Mouse (Mus musculus) lung, postnatal 0 days (tissue): ENCODE results near the gene Smim8. TPM values are rescaled to one million over a fixed set of nuclear protein-coding genes. Genes with fewer than 3 reads are reported as not detected.

ENCODE experiments used
- ATAC-seq: fragments of 200-750 bp; cut with Nextera tagmentation; 2 replicates; pipeline ENCODE4 v1.8.0; 2017; ENCODE audit warnings: moderate library complexity
- DNase-seq: peaks from one replicate; pipeline ENCODE4 v3.0.0-alpha.2; 2016; ENCODE audit warnings: low spot score
- H3K27ac ChIP-seq: fragments of 300-500 bp; sonication (generic); 2 replicates; pipeline ENCODE4 v1.5.1; 2014; ENCODE audit warnings: antibody characterized with exemption, mild to moderate bottlenecking, low read length, mixed read lengths
- H3K27me3 ChIP-seq: fragments of 300-500 bp; sonication (generic); replicated peaks from 2 replicates; pipeline ENCODE4 v1.6.1; 2014; ENCODE audit warnings: low read length, mixed read lengths; ENCODE audit not compliant: insufficient read depth
- H3K36me3 ChIP-seq: fragments of 300-500 bp; sonication (generic); 2 replicates; pipeline ENCODE4 v1.6.1; 2014; ENCODE audit warnings: low read length, mixed read lengths; ENCODE audit not compliant: insufficient read depth
- H3K4me1 ChIP-seq: fragments of 300-500 bp; sonication (generic); 2 replicates; pipeline ENCODE4 v1.6.1; 2014; ENCODE audit warnings: antibody characterized with exemption, low read depth, low read length, mixed read lengths; ENCODE audit not compliant: insufficient read depth
- H3K4me2 ChIP-seq: fragments of 300-500 bp; sonication (generic); replicated peaks from 2 replicates; pipeline ENCODE4 v1.6.1; 2014; ENCODE audit warnings: low read depth, mild to moderate bottlenecking, low read length, moderate library complexity, mixed read lengths
- H3K4me3 ChIP-seq: fragments of 300-500 bp; sonication (generic); 2 replicates; pipeline ENCODE4 v1.5.1; 2014; ENCODE audit warnings: low read depth, low read length
- H3K9ac ChIP-seq: fragments of 300-500 bp; sonication (generic); replicated peaks from 2 replicates; pipeline ENCODE4 v1.6.1; 2014; ENCODE audit warnings: low read depth, mild to moderate bottlenecking
- H3K9me3 ChIP-seq: fragments of 300-500 bp; sonication (generic); 2 replicates; pipeline ENCODE4 v1.6.1; 2016; ENCODE audit warnings: low read length, mixed read lengths
- CTCF ChIP-seq: IDR thresholded peaks from 2 replicates; pipeline ENCODE4 v1.5.1; 2016; ENCODE audit warnings: antibody characterized with exemption, mild to moderate bottlenecking
- EP300 ChIP-seq: IDR thresholded peaks from 2 replicates; pipeline ENCODE4 v1.6.1; 2016; ENCODE audit warnings: antibody characterized with exemption, mild to moderate bottlenecking, control low read depth
- WGBS: fragments of 180-500 bp; shearing (Covaris S2); extraction: QIAGEN DNeasy Blood & Tissue Kit; methylation state at CpG from one replicate; pipeline ENCODE4 v1.1.7; 2014; 5-methylcytosine and 5-hydroxymethylcytosine counted together
- polyA plus RNA-seq: library from polyadenylated mRNA; unstranded; fragments of >200 nt; fragmentation: Nextera tagmentation; extraction: Ambion mirVana; gene quantifications from 2 replicates; pipeline ENCODE4 v1.2.1, GENCODE M21; 2015

The Smim8 gene
- polyA plus RNA-seq, 1 experiment from 2014 or later = 46.0 TPM

DNA sequence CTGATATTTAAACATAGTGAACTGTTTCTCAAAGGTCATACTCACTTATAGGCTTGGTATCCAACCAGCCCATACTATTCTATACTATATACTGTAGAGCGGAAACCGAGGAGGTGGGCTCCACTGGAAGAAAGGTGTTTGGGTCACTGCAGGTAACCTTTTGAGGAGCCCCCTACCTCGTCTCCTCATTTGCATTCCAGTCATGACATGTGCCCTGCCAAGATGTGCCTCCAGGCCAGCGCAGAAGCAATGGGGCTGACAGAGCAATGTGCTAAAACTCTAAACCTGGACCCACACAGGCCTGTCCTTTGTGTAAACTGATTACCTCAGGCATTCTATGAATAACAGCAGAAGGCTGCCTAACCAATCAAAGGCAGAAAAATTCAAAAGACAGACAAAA, 53.9 kb downstream of the Smim8 start:
- H3K27me3 ChIP-seq = no peaks in the 10 kb centered on the region
- TF ChIP-seq EP300 = no peak
- TF ChIP-seq CTCF = no peak
- H3K9ac ChIP-seq = no peak overlapping the region
- H3K36me3 ChIP-seq = no peaks in the 10 kb centered on the region
- no peaks in the 10 kb centered on the region for H3K9me3 ChIP-seq
- DNase-seq = no peak
- ATAC-seq = no peak
- no peak overlapping the region for H3K27ac ChIP-seq
- no peak overlapping the region for H3K4me3 ChIP-seq
- H3K4me1 ChIP-seq = no peaks in the 10 kb centered on the region
- no peak overlapping the region for H3K4me2 ChIP-seq
- WGBS = 63% methylated on average over 4 of the region's 4 CpGs

DNA sequence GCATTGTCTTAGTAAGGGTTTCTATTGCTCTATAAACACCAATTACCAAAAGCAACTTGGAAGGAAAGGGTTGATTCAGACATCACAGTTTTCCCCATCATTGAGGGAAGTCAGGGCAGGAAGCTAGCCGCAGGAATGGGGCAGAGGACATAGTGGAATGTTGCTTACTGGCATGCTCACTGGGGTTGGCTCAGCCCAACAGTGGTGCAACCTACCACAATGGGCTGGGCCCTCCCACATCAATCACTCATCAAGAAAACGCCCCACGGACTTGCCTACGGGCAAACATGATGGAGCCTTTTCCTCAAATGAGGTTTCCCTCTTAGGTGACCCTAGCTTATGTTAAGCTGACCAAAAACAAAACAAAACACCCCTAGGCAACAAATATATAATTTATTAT, 55.0 kb downstream of the Smim8 start:
- ATAC-seq = no peak
- no peaks in the 10 kb centered on the region for H3K4me1 ChIP-seq
- 60% methylated on average over 4 of the region's 4 CpGs for WGBS
- no peak overlapping the region for H3K4me2 ChIP-seq
- H3K9me3 ChIP-seq = no peaks in the 10 kb centered on the region
- no peaks in the 10 kb centered on the region for H3K36me3 ChIP-seq
- DNase-seq = no peak
- TF ChIP-seq CTCF = no peak
- TF ChIP-seq EP300 = no peak
- H3K27me3 ChIP-seq = no peaks in the 10 kb centered on the region
- no peak overlapping the region for H3K9ac ChIP-seq
- H3K4me3 ChIP-seq = no peak overlapping the region
- no peak overlapping the region for H3K27ac ChIP-seq

DNA sequence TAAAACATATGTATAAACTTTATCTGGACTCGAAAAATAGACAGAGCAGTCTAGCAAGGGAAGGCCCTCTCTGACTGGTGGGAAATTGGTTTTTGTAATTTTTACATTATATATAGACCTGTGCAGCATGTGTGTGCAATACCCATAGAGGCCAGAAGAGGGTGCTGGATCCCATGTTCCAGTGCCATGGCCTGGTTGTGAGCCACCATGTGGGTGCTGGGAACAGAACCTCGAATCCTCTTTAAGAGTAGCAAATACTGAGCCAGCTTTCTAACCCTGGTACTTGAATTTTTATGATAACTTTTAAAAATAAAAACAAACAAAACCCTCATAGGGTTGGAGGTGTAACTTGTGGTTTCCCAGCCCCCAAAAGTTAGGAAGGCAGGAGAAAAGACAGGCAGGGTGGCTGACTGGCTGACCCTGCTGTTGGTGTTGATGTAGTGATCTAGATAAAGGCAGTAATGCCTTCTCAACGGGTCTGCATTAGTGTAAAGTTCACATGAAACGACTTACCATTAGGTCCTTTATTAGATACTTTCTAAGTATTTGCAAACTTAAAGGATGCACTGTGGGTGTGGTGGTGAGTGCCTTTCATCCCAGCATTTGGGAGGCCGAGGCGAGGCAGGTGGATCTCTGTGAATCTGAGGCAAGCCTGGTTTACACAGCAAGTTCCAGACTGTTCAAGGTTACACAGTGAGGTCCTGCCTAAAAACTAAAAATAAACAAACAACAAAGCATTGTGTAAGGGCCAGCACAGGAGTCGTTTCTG, 57.9 kb downstream of the Smim8 start:
- no peak for ATAC-seq
- 85% methylated on average over 7 of the region's 7 CpGs for whole genome bisulfite sequencing
- TF ChIP-seq CTCF = no peak
- Histone ChIP-seq H3K4me3 (no peak overlapping the region), H3K27ac (no peak overlapping the region), H3K4me1 (no peaks in the 10 kb centered on the region), H3K4me2 (no peak overlapping the region), H3K9ac (no peak overlapping the region), H3K36me3 (no peaks in the 10 kb centered on the region), H3K9me3 (no peaks in the 10 kb centered on the region), H3K27me3 (no peaks in the 10 kb centered on the region)
- no peak for DNase-seq

DNA sequence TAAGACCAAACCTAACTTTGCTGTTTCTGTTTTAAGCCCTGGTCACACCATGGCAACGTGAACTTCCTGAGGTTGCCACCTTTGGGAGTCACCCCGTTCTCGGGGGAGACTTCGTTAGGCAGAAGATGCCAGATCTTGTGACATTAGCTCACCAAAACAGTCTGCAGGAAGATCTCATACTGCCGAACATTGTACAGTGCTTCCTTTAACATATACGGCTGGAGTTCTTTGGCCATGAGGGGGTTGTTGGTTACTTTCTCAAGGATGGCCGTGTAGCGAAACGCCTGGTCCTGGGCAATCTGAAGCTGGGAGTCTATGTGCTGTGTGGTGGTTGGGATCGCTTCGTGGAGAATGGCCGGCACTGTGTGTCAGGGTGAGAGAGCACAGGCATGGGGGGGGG, 58.8 kb downstream of the Smim8 start:
- Histone ChIP-seq H3K9ac (no peak overlapping the region), H3K27ac (no peak overlapping the region), H3K4me1 (no peaks in the 10 kb centered on the region), H3K4me2 (no peak overlapping the region), H3K9me3 (no peaks in the 10 kb centered on the region), H3K4me3 (no peak overlapping the region), H3K27me3 (no peaks in the 10 kb centered on the region), H3K36me3 (no peaks in the 10 kb centered on the region)
- no peak for DNase-seq
- WGBS = 97% methylated on average over 12 of the region's 12 CpGs
- TF ChIP-seq EP300 = no peak
- TF ChIP-seq CTCF = no peak
- ATAC-seq = no peak

Other genes starting within 250 kb of the Smim8 start
- 45.5 and 46.2 TPM in 2 replicates for gene Akirin2, start 227.5 kb downstream of the Smim8 start, polyA plus RNA-seq
- gene Orc3, start 163.5 kb downstream of the Smim8 start, polyA plus RNA-seq = 40.9 and 42.4 TPM in 2 replicates
- gene Rars2, start 163.5 kb downstream of the Smim8 start, polyA plus RNA-seq = 31.9 and 33.8 TPM in 2 replicates
- gene Slc35a1, start 91.0 kb downstream of the Smim8 start, polyA plus RNA-seq = 26.5 and 38.0 TPM in 2 replicates
- gene Cfap206, start 48.2 kb downstream of the Smim8 start, polyA plus RNA-seq = 11.9 and 14.5 TPM in 2 replicates
- not detected in 2 replicates for gene Gm136, start 22.2 kb downstream of the Smim8 start, polyA plus RNA-seq
- 9.0 and 10.3 TPM in 2 replicates for gene Zfp292, start 104.5 kb upstream of the Smim8 start, polyA plus RNA-seq
- not detected in 2 replicates for gene Cga, start 115.4 kb upstream of the Smim8 start, polyA plus RNA-seq